Mouse (Mus musculus) 3T3-L1 (cell line): ENCODE data around the gene Psen2.
A peak's percentile ranks its signal among the peaks of the same experiment; 100 is the strongest.

ENCODE experiments used
- DNase-seq: peaks from one replicate; pipeline ENCODE4 v3.0.0-alpha.2; 2015; ENCODE audit warnings: low read depth, low spot score

Psen2 gene

GRCm38 (mm10) chr1:180248593-180249146 lies 14.6 kb downstream of the Psen2 start:
- no peak for DNase-seq

- DNase-seq = no peak
Measured at GRCm38 (mm10) chr1:180247901-180248300, 15.3 kb downstream of the Psen2 start.

GRCm38 (mm10) chr1:180245741-180246507 lies 17.3 kb downstream of the Psen2 start:
- no peak for DNase-seq

GRCm38 (mm10) chr1:180231729-180232128 lies 31.5 kb downstream of the Psen2 start:
- no peak for DNase-seq

GRCm38 (mm10) chr1:180230580-180230979 lies 32.7 kb downstream of the Psen2 start:
- DNase-seq = peak; percentile 60

- no peak for DNase-seq
Measured at GRCm38 (mm10) chr1:180229906-180230305, 33.3 kb downstream of the Psen2 start.

GRCm38 (mm10) chr1:180228854-180229253 lies 34.4 kb downstream of the Psen2 start:
- no peak for DNase-seq

GRCm38 (mm10) chr1:180226766-180227165 lies 36.5 kb downstream of the Psen2 start:
- no peak for DNase-seq

- no peak for DNase-seq
Measured at GRCm38 (mm10) chr1:180226221-180226713, 37.0 kb downstream of the Psen2 start.

GRCm38 (mm10) chr1:180225500-180226220 lies 37.6 kb downstream of the Psen2 start:
- DNase-seq = no peak

GRCm38 (mm10) chr1:180222007-180222406 lies 41.2 kb downstream of the Psen2 start:
- DNase-seq = no peak

GRCm38 (mm10) chr1:180220791-180221542 lies 42.3 kb downstream of the Psen2 start:
- DNase-seq = no peak

GRCm38 (mm10) chr1:180216541-180217276 lies 46.5 kb downstream of the Psen2 start:
- DNase-seq = no peak

GRCm38 (mm10) chr1:180215044-180215443 lies 48.2 kb downstream of the Psen2 start:
- DNase-seq = peak; percentile 75

GRCm38 (mm10) chr1:180212911-180213310 lies 50.3 kb downstream of the Psen2 start:
- DNase-seq = no peak

- DNase-seq = no peak
Measured at GRCm38 (mm10) chr1:180210781-180211271, 52.4 kb downstream of the Psen2 start.

GRCm38 (mm10) chr1:180210031-180210432 lies 53.2 kb downstream of the Psen2 start:
- no peak for DNase-seq

GRCm38 (mm10) chr1:180208370-180208769 lies 54.9 kb downstream of the Psen2 start:
- DNase-seq = no peak

GRCm38 (mm10) chr1:180200722-180201121 lies 62.5 kb downstream of the Psen2 start:
- DNase-seq = no peak

- no peak for DNase-seq
Measured at GRCm38 (mm10) chr1:180199715-180200050, 63.6 kb downstream of the Psen2 start.
